ENCODE assay signal across 8 mouse cellular contexts in genomic region chr1:69826806-69827703, GRCm38 (mm10). TPM values are rescaled to one million over a fixed set of nuclear protein-coding genes. Genes with fewer than 3 reads are reported as not detected.
DNase-seq lines count a peak whose midpoint lies in the region; ATAC-seq lines count a peak whose summit lies in the region.

TSS of gene Spag16 (plus strand) at chr1:69826970.

- H3K27ac ChIP-seq in forebrain, embryonic 15.5 days (replicated peaks) = no peak within 1 kb of the TSS
- H3K27ac ChIP-seq in kidney, embryonic 14.5 days (ENCODE audit: low read depth, low read length) = no peak within 1 kb of the TSS
- no peak within 1 kb of the TSS for H3K27ac ChIP-seq in liver, embryonic 16.5 days (ENCODE audit: low read length)

- WGBS in forebrain, embryonic 15.5 days = 8% methylated on average over 38 of the region's 38 CpGs
- 8% methylated on average over 38 of the region's 38 CpGs for WGBS in kidney, embryonic 14.5 days
- WGBS in liver, embryonic 16.5 days (ENCODE audit: insufficient replicate concordance) = 8% methylated on average over 38 of the region's 38 CpGs

- intact Hi-C loops in heart, postnatal 25 days (cut with DNase I) = no loop called here

- peak within 1 kb of the TSS; percentile 47 for H3K9ac ChIP-seq in forebrain, embryonic 15.5 days (replicated peaks)
- H3K9ac ChIP-seq in kidney, embryonic 14.5 days (ENCODE audit: low read depth, low read length) = 0 out of 2 replicates have a peak within 1 kb of the TSS, but pooled peaks have one; percentile 42
- H3K9ac ChIP-seq in liver, embryonic 16.5 days (ENCODE audit: low read depth, low read length) = no peak within 1 kb of the TSS

- peak within 1 kb of the TSS; percentile 50 for H3K4me3 ChIP-seq in forebrain, embryonic 15.5 days
- peak within 1 kb of the TSS; percentile 49 for H3K4me3 ChIP-seq in kidney, embryonic 14.5 days (ENCODE audit: low read length)
- H3K4me3 ChIP-seq in liver, embryonic 16.5 days (ENCODE audit: low read depth, low read length) = peak within 1 kb of the TSS; percentile 49

- H3K27me3 ChIP-seq in forebrain, embryonic 15.5 days = no peaks in the 10 kb centered on the region
- H3K27me3 ChIP-seq in kidney, embryonic 14.5 days (ENCODE audit: control insufficient read depth, insufficient read depth, low read length) = no peaks in the 10 kb centered on the region
- no peaks in the 10 kb centered on the region for H3K27me3 ChIP-seq in liver, embryonic 16.5 days (ENCODE audit: control insufficient read depth, insufficient read depth, low read depth, low read length)

- H3K36me3 ChIP-seq in forebrain, embryonic 15.5 days = no peaks in the 10 kb centered on the region
- no peaks in the 10 kb centered on the region for H3K36me3 ChIP-seq in kidney, embryonic 14.5 days (ENCODE audit: control insufficient read depth, insufficient read depth, low read length)
- H3K36me3 ChIP-seq in liver, embryonic 16.5 days (ENCODE audit: control insufficient read depth, insufficient read depth) = no peaks in the 10 kb centered on the region

- ATAC-seq in forebrain, embryonic 15.5 days (replicated peaks) = peak; percentile 90
- peak; percentile 95 for ATAC-seq in kidney, embryonic 14.5 days (ENCODE audit: low FRiP score, low TSS enrichment)
- ATAC-seq in liver, embryonic 16.5 days (ENCODE audit: low read depth) = no peak; the same call in 1 of the 2 replicates

- no peaks in the 10 kb centered on the region for H3K9me3 ChIP-seq in forebrain, embryonic 15.5 days
- H3K9me3 ChIP-seq in kidney, embryonic 14.5 days (ENCODE audit: control insufficient read depth, low read length) = no peaks in the 10 kb centered on the region
- H3K9me3 ChIP-seq in liver, embryonic 16.5 days (replicated peaks; ENCODE audit: control insufficient read depth, low read length) = no peaks in the 10 kb centered on the region

- DNase-seq in heart, adult 11 months = peak; percentile 82
- no peak for DNase-seq in heart, postnatal 25 days (ENCODE audit: low spot score)
- DNase-seq in adrenal gland, postnatal 36 days = peak; percentile 25 to 30
- peak; percentile 90 for DNase-seq in retina, postnatal 1 day
- DNase-seq in spleen, adult 18-20 months = no peak

- peaks cover 6% of the 10 kb centered on the region for H3K4me1 ChIP-seq in forebrain, embryonic 15.5 days
- H3K4me1 ChIP-seq in kidney, embryonic 14.5 days (ENCODE audit: control insufficient read depth, insufficient read depth, low read length) = no peaks in the 10 kb centered on the region
- no peaks in the 10 kb centered on the region for H3K4me1 ChIP-seq in liver, embryonic 16.5 days (ENCODE audit: control insufficient read depth, low read depth, low read length)

- peak within 1 kb of the TSS; percentile 79 for H3K4me2 ChIP-seq in forebrain, embryonic 15.5 days (replicated peaks)
- peak within 1 kb of the TSS; percentile 72 for H3K4me2 ChIP-seq in kidney, embryonic 14.5 days (replicated peaks; ENCODE audit: low read depth, low read length)
- peak within 1 kb of the TSS; percentile 58 for H3K4me2 ChIP-seq in liver, embryonic 16.5 days (ENCODE audit: low read depth, low read length)

RNA-seq across cellular contexts. Expression of gene Spag16, which starts in this region (rescaled TPM):
- not detected for total RNA-seq in heart, postnatal 25 days (2021)
- total RNA-seq in adrenal gland, postnatal 36 days (2021) = not detected
- 1.2 and 1.6 TPM in 2 replicates for polyA plus RNA-seq in forebrain, embryonic 15.5 days (2015; fragmentation: Nextera tagmentation; extraction: Ambion mirVana)
- 1.2 and 1.5 TPM in 2 replicates for polyA plus RNA-seq in kidney, embryonic 14.5 days (2014; fragmentation: Nextera tagmentation; extraction: Ambion mirVana)
- not detected in 2 replicates for polyA plus RNA-seq in liver, embryonic 16.5 days (2015; fragmentation: Nextera tagmentation; extraction: Ambion mirVana)

Comparison
In these comparisons a context has a peak if more than half of its experiments do, and no peak if none do; other contexts are left out.
1. DNase-seq: peak in heart, adult 11 months (single experiment) and retina, postnatal 1 day (single experiment); none in heart, postnatal 25 days (single experiment) and spleen, adult 18-20 months (0 of 2).
2. Peak in DNase-seq in adrenal gland, postnatal 36 days; RNA of the gene not detected or under 1 TPM.
3. Peak in every context shown above with its lines, with median percentiles within 50 percentile points of each other: H3K4me2 ChIP-seq and H3K4me3 ChIP-seq.